Comparison of ENCODE assay signal across 8 mouse cellular contexts in genomic region chr1:91574208-91574607, GRCm38 (mm10). TPM values are rescaled to one million over a fixed set of nuclear protein-coding genes. Genes with fewer than 3 reads are reported as not detected.
DNase-seq lines count a peak whose midpoint lies in the region; ATAC-seq lines count a peak whose summit lies in the region.

No protein-coding gene starts in this region.

- H3K9me3 ChIP-seq in kidney, embryonic 16.5 days (ENCODE audit: low read length), result no peaks in the 10 kb centered on the region

- no peak overlapping the region for H3K9ac ChIP-seq in kidney, embryonic 16.5 days (replicated peaks; ENCODE audit: low read length)

- no peaks in the 10 kb centered on the region for H3K4me1 ChIP-seq in kidney, embryonic 16.5 days (ENCODE audit: insufficient read depth, low read length)

- H3K4me2 ChIP-seq in kidney, embryonic 16.5 days (replicated peaks; ENCODE audit: low read depth, low read length), result no peak overlapping the region

- no peaks in the 10 kb centered on the region for H3K27me3 ChIP-seq in kidney, embryonic 16.5 days (ENCODE audit: insufficient read depth, low read length)

- intact Hi-C loops in left cerebral cortex, postnatal 4 days (cut with DNase I), result loop anchor here (5.0 to 10.0 kb wide), 2 partner anchors 183 to 391 kb away; no protein-coding TSS in a partner anchor

- H3K4me3 ChIP-seq in kidney, embryonic 16.5 days (ENCODE audit: low read length), result no peak overlapping the region

- ATAC-seq in kidney, embryonic 16.5 days (ENCODE audit: low FRiP score, low TSS enrichment), result no peak
- ATAC-seq in hematopoietic stem cell, adult 5-6 weeks (replicated peaks in 1 of 2; ENCODE audit: insufficient read depth in 1 of 2, low FRiP score in 2 of 2, low TSS enrichment in 1 of 2, low read depth in 1 of 2, poor library complexity in 2 of 2, severe bottlenecking in 2 of 2), result peak; percentile 23 to 45; a peak in 1 of 4 replicates
- no peak for ATAC-seq in activated CD4-positive, CD25-positive, alpha-beta regulatory T cell, adult 4 months

- H3K27ac ChIP-seq in kidney, embryonic 16.5 days (ENCODE audit: low read length), result no peak overlapping the region

- 64% methylated on average over 3 of the region's 3 CpGs for WGBS in kidney, embryonic 16.5 days

- no peaks in the 10 kb centered on the region for H3K36me3 ChIP-seq in kidney, embryonic 16.5 days (ENCODE audit: insufficient read depth, low read length)

- DNase-seq in kidney, adult 18-20 months, result peak; percentile 50
- DNase-seq in NIH3T3 (ENCODE audit: low read depth), result peak; percentile 90
- DNase-seq in cerebellum, postnatal 25 days, result peak; percentile 47 to 64
- DNase-seq in left cerebral cortex, postnatal 4 days, result peak; percentile 70
- peak; percentile 33 for DNase-seq in right cerebral cortex, adult 18-20 months

RNA-seq across cellular contexts. Expression of gene Asb1, which starts 33.9 kb away (rescaled TPM):
- polyA plus RNA-seq in kidney, embryonic 16.5 days (2015; fragmentation: Nextera tagmentation; extraction: Ambion mirVana), result 5.0 and 6.6 TPM in 2 replicates
- 8.2 and 11.5 TPM in 2 replicates for total RNA-seq in hematopoietic stem cell, adult 5-6 weeks (2017)
- total RNA-seq in left cerebral cortex, postnatal 4 days (2021), result 10 to 100 TPM; 30.4 to 34.6 TPM
- 1 to 10 TPM; 2.3 to 2.8 TPM for polyA plus RNA-seq in activated CD4-positive, CD25-positive, alpha-beta regulatory T cell, adult 4 months (2017; shearing (Covaris generic))

Comparison
In these comparisons a context has a peak if more than half of its experiments do, and no peak if none do; other contexts are left out.
1. DNase-seq: peak in every context shown above with its lines; median percentile 90 in NIH3T3; 70 in left cerebral cortex, postnatal 4 days; 56 in cerebellum, postnatal 25 days; 50 in kidney, adult 18-20 months; 33 in right cerebral cortex, adult 18-20 months.
2. ATAC-seq: peak in hematopoietic stem cell, adult 5-6 weeks (2 of 2); none in kidney, embryonic 16.5 days (single experiment) and activated CD4-positive, CD25-positive, alpha-beta regulatory T cell, adult 4 months (single experiment).